Mouse (Mus musculus) kidney, embryonic 14.5 days (tissue): ENCODE measurements at regions not wholly inside any gene's neighbourhood (a gene's known extent, or its start where the extent isn't known, plus 50 kb on each side); places are given as distances from the start of the nearest gene placed in this dataset.

Experiments
- ATAC-seq: fragments of 200-750 bp; cut with Nextera tagmentation; 2 replicates; pipeline ENCODE4 v1.8.0; 2017; ENCODE audit warnings: moderate number of reproducible peaks, mild to moderate bottlenecking, moderate TSS enrichment, moderate library complexity; ENCODE audit not compliant: low FRiP score, low TSS enrichment
- H3K27ac ChIP-seq: fragments of 300-500 bp; sonication (generic); 2 replicates; pipeline ENCODE4 v1.5.1; 2014; ENCODE audit warnings: low read depth, mild to moderate bottlenecking, low read length, moderate library complexity, mixed read lengths
- H3K27me3 ChIP-seq: fragments of 300-500 bp; sonication (generic); 2 replicates; pipeline ENCODE4 v1.6.1; 2014; ENCODE audit warnings: mild to moderate bottlenecking, low read length; ENCODE audit not compliant: control insufficient read depth, insufficient read depth
- H3K36me3 ChIP-seq: fragments of 300-500 bp; sonication (generic); 2 replicates; pipeline ENCODE4 v1.6.1; 2014; ENCODE audit warnings: low read length, mixed read lengths; ENCODE audit not compliant: control insufficient read depth, insufficient read depth
- H3K4me1 ChIP-seq: fragments of 300-500 bp; sonication (generic); 2 replicates; pipeline ENCODE4 v1.6.1; 2014; ENCODE audit warnings: low read length, mixed read lengths; ENCODE audit not compliant: control insufficient read depth, insufficient read depth
- H3K4me2 ChIP-seq: fragments of 300-500 bp; sonication (generic); replicated peaks from 2 replicates; pipeline ENCODE4 v1.6.1; 2014; ENCODE audit warnings: low read depth, mild to moderate bottlenecking, low read length
- H3K4me3 ChIP-seq: fragments of 300-500 bp; sonication (generic); 2 replicates; pipeline ENCODE4 v1.5.1; 2014; ENCODE audit warnings: mild to moderate bottlenecking, low read length
- H3K9ac ChIP-seq: fragments of 300-500 bp; sonication (generic); 2 replicates; pipeline ENCODE4 v1.6.1; 2014; ENCODE audit warnings: low read depth, mild to moderate bottlenecking, low read length, moderate library complexity
- H3K9me3 ChIP-seq: fragments of 300-500 bp; sonication (generic); 2 replicates; pipeline ENCODE4 v1.6.1; 2016; ENCODE audit warnings: low read length; ENCODE audit not compliant: control insufficient read depth
- WGBS: fragments of 180-500 bp; shearing (Covaris S2); extraction: QIAGEN DNeasy Blood & Tissue Kit; methylation state at CpG from one replicate; pipeline ENCODE4 v1.1.7; 2014; 5-methylcytosine and 5-hydroxymethylcytosine counted together

DNA sequence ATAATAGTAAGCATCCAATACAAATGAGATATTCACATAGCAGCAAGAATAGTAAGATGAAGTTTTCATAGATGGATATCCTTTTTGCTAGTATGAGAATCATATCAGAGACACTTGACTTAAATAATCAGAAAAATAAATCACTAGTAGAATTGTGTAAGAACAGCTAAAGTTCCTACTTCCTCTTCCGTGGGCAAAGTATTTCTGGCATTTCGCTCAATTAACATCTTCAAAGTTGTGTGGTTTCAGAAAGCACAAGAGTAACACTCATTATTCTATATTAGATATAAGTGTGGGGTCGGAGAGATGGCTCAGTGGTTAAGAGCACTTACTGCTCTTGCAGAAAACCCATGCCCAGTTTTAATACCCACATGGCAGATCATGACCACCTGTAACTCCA is 197.4 kb downstream of the Phlda1 start:
- 94% methylated on average over 3 of the region's 3 CpGs for WGBS
- Histone ChIP-seq H3K36me3 (no peaks in the 10 kb centered on the region), H3K4me1 (no peaks in the 10 kb centered on the region), H3K4me2 (no peak overlapping the region), H3K9ac (no peak overlapping the region), H3K9me3 (peaks cover 4% of the 10 kb centered on the region; the same call in 1 of the 2 replicates), H3K27me3 (no peaks in the 10 kb centered on the region), H3K27ac (no peak overlapping the region), H3K4me3 (no peak overlapping the region)
- ATAC-seq: no peak

DNA sequence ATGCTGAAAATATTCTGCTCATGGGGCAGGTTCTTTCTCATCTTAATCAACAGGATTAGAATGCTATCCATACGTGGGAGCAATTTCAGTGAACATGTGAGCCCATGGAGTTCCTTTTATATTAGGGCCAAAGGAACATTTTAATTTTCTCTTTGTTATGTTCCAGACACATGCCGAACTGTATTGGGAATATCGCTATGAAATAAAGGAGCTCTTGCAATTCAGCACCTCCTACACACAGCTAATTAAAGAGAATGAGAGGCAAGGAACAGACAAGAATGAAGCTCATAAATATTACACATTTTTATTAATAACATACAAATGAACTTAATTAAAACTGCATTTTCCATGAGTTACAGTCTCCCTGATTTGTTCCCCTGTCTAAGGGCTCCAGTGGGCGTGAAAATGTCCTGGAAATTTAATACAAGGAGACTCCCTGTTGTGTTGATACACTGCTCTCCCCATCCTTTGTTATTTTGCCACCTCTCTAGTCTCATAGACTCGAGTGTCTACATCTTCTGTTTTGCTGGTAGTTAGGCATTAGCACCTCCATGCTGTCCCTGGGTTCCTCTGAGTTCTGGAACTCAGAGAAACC is 205.5 kb downstream of the Phlda1 start:
- no peak overlapping the region for H3K4me2 ChIP-seq
- 57% methylated on average over 5 of the region's 5 CpGs for WGBS
- H3K4me3 ChIP-seq: no peak overlapping the region
- no peak for ATAC-seq
- H3K9me3 ChIP-seq: peaks cover 3% of the 10 kb centered on the region; the same call in 1 of the 2 replicates
- 0 out of 2 replicates have a peak, but pooled peaks cover 3% of the 10 kb centered on the region for H3K4me1 ChIP-seq
- H3K36me3 ChIP-seq: no peaks in the 10 kb centered on the region
- no peaks in the 10 kb centered on the region for H3K27me3 ChIP-seq
- H3K27ac ChIP-seq: no peak overlapping the region
- H3K9ac ChIP-seq: no peak overlapping the region

DNA sequence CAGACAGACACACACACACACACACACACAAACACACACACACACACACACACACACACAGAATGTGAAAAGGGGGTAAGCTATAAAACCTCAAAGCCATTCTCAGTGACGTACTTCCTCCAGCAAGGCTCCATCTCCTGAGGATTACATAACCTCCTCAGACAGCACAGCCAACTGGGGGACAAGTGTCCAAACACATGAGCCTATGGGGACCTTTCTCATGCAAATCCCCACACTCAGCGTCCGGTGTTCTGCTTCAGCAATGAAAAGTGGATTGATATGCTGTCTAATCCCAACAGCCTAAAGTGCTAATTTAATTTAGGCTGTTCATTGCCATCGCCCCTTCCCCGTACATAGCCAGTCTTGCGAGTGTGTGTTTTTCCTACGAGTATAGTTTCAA is 206.9 kb downstream of the Phlda1 start:
- 91% methylated on average over 7 of the region's 7 CpGs for WGBS
- peaks cover 3% of the 10 kb centered on the region; the same call in 1 of the 2 replicates for H3K9me3 ChIP-seq
- no peak for ATAC-seq

DNA sequence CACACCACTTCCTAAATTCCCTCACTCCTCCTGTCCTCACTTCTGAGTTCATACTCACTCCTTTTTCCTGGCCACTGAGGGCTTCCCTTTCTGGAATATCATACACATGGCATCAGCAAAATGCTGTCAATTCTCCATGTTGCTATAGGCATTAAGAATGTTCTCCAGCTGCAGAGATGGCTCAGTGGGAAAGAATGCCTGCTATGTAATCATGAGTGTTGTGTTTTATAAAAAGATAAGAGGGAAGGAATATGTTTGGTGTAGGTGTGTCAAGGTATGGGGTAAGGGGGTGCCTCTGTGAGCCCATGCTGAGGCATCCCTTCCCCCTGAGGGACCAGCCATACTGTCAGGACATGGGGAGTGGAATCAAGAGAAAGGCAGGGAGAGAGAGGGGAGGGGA is 207.6 kb downstream of the Phlda1 start:
- no peak overlapping the region for H3K9ac ChIP-seq
- no peak for ATAC-seq
- no peak overlapping the region for H3K4me2 ChIP-seq
- 0 out of 2 replicates have a peak, but pooled peaks cover 3% of the 10 kb centered on the region for H3K4me1 ChIP-seq
- H3K4me3 ChIP-seq: no peak overlapping the region
- H3K27ac ChIP-seq: no peak overlapping the region
- H3K36me3 ChIP-seq: no peaks in the 10 kb centered on the region
- H3K9me3 ChIP-seq: peaks cover 3% of the 10 kb centered on the region; the same call in 1 of the 2 replicates
- H3K27me3 ChIP-seq: no peaks in the 10 kb centered on the region

More for the DNA sequence above, 206.9 kb downstream of the Phlda1 start:
- Histone ChIP-seq H3K9ac (no peak overlapping the region), H3K27me3 (no peaks in the 10 kb centered on the region), H3K4me3 (no peak overlapping the region), H3K27ac (no peak overlapping the region), H3K36me3 (no peaks in the 10 kb centered on the region), H3K4me2 (no peak overlapping the region), H3K4me1 (0 out of 2 replicates have a peak, but pooled peaks cover 3% of the 10 kb centered on the region)

DNA sequence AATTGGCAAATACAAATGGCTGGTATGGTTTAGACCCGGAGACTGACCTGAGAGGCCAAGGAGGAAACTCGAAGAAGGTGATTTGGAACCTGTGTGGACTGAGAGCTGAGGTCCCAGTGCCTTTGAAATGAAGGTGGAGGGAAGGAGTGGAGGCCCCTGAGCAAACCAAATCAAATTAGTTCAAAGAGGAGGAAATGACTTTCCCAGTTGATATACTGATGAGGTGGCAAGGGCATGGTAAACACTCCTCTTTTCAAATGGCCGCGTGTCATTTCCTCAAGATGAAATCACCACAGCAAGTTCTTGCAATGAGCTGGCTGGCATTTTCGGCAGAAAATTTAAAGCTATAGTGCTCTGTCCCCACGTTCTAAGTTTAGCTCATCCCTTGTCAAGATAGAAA is 209.1 kb downstream of the Phlda1 start:
- ATAC-seq: no peak
- WGBS: 12% methylated on average over 6 of the region's 6 CpGs
- Histone ChIP-seq H3K36me3 (no peaks in the 10 kb centered on the region), H3K27me3 (no peaks in the 10 kb centered on the region), H3K4me3 (no peak overlapping the region), H3K9me3 (peaks cover 2% of the 10 kb centered on the region; the same call in 1 of the 2 replicates), H3K27ac (no peak overlapping the region), H3K9ac (no peak overlapping the region), H3K4me2 (no peak overlapping the region), H3K4me1 (0 out of 2 replicates have a peak, but pooled peaks cover 3% of the 10 kb centered on the region)

DNA sequence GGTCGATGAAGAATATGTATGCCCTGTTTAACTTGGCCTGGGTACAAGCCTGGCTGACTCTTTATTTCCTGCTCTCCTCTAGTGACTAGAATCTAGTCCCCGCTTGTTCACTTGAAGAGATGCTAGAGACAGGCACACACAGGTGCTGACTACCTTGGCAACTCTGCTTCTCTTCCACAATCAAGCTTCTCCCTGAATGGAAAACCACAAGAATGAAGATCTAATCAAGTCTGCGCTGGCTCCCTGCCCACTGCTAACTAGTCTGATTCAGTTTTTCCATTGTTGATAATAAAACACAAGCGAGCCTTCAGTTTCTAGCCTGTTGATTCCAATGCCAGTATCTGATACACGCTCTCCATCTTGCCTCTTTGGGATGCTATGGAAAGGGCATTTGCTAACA is 213.5 kb downstream of the Phlda1 start:
- 81% methylated on average over 5 of the region's 5 CpGs for WGBS
- H3K27ac ChIP-seq: no peak overlapping the region

DNA sequence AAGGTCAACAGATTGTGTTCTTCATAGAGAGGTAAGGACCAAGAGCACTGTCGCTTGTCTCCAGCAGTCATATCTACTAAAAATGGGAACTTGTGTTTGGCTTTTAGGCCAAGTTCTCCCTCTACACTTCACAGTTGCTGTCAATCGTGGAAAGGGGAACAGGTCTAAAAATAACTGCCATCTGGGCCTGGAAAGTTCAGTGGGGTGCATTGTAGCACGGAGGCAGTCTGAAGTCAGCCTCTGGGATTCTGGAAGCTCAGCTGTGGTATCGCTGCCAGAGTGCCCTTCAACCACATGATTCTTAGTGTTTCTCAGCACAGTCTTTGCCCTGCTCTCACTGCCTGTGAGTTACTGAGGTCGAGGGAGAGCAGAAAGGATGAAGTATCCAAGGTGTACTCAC is 215.0 kb downstream of the Phlda1 start:
- 85% methylated on average over 5 of the region's 5 CpGs for WGBS
- H3K4me2 ChIP-seq: no peak overlapping the region
- no peaks in the 10 kb centered on the region for H3K36me3 ChIP-seq
- no peak for ATAC-seq
- H3K4me3 ChIP-seq: no peak overlapping the region
- no peaks in the 10 kb centered on the region for H3K27me3 ChIP-seq
- H3K27ac ChIP-seq: no peak overlapping the region
- H3K9me3 ChIP-seq: no peaks in the 10 kb centered on the region
- 0 out of 2 replicates have a peak, but pooled peaks cover 4% of the 10 kb centered on the region for H3K4me1 ChIP-seq
- no peak overlapping the region for H3K9ac ChIP-seq

More for the DNA sequence above, 213.5 kb downstream of the Phlda1 start:
- Histone ChIP-seq H3K4me1 (0 out of 2 replicates have a peak, but pooled peaks cover 4% of the 10 kb centered on the region), H3K4me3 (no peak overlapping the region), H3K36me3 (no peaks in the 10 kb centered on the region), H3K9ac (no peak overlapping the region), H3K27me3 (no peaks in the 10 kb centered on the region), H3K4me2 (no peak overlapping the region), H3K9me3 (no peaks in the 10 kb centered on the region)
- no peak for ATAC-seq

DNA sequence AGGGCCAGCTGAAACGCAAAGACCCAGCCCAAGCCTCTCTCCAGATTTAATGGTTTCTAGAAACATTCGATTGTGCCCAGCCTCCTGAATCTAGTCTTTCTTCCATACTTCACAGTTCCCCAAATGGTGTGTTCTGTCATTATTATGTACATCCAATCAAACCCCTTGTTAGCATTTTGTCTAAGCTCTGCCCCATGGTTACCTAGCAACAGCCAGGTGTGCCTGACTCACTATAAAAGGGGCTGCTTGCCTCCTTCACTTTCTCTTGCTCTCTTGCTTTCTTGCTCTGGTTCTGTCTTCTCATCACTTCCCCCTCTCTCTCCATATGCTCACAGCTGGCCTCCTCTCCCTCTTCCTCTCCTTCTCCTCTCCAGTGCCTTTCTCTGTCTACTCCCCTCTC is 217.8 kb downstream of the Phlda1 start:
- WGBS: 79% methylated on average over 2 of the region's 2 CpGs
- no peak overlapping the region for H3K9ac ChIP-seq
- H3K27ac ChIP-seq: no peak overlapping the region
- H3K36me3 ChIP-seq: no peaks in the 10 kb centered on the region
- no peak overlapping the region for H3K4me2 ChIP-seq
- ATAC-seq: no peak
- H3K4me3 ChIP-seq: no peak overlapping the region
- H3K27me3 ChIP-seq: no peaks in the 10 kb centered on the region
- H3K9me3 ChIP-seq: no peaks in the 10 kb centered on the region
- H3K4me1 ChIP-seq: 0 out of 2 replicates have a peak, but pooled peaks cover 4% of the 10 kb centered on the region

DNA sequence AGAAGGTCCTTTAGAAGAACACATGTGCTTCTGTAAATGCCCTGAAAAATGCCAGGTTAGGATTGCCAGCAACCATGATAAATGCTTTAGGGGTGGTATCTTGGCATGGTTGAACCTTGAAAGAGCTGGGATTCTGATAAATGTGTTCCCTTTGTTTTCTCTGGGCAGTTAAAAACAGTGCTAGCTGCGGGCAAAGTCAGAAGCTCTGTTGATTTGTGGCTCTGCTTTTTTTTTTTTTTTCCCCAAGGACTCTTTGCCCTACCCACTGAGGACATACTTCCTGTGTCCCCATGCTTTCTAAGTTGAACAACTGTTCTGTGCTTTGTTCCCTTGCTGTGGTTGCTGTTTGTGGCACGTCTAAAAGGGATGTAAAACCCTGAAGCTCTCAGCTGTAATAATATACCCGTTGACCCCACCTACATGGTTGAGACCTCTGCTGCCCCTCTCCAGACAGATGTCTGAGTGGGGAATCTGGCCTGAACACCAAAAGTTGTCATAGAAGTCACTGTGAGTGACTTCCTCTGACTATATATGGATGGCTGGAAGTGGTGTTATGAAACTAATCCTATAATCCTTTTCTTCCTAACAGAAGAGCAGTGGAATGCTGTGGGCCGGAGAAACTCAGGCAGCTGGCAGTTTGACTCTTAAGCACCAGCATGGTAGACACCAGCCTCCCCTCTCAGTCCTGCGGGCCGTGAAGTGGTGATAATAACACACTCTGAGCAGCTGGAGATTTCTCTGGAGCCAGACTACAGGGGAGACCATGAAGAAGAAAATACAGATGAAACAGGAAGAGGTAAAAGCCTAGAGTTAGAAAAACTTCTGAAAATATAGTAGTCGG is 218.7 kb downstream of the Phlda1 start:
- Histone ChIP-seq H3K36me3 (no peaks in the 10 kb centered on the region), H3K9me3 (no peaks in the 10 kb centered on the region), H3K27ac (no peak overlapping the region), H3K4me1 (0 out of 2 replicates have a peak, but pooled peaks cover 4% of the 10 kb centered on the region), H3K4me3 (no peak overlapping the region), H3K27me3 (no peaks in the 10 kb centered on the region), H3K4me2 (no peak overlapping the region), H3K9ac (no peak overlapping the region)
- no peak for ATAC-seq
- WGBS: 33% methylated on average over 7 of the region's 7 CpGs
